Mouse (Mus musculus): ENCODE results near the gene Ahnak. TPM values are rescaled to one million over a fixed set of nuclear protein-coding genes. Genes with fewer than 3 reads are reported as not detected.

Gene Ahnak
- polyA plus RNA-seq, 1 experiment from 2014 or later: 31.0 TPM

- ATAC-seq (ENCODE audit: low read depth): no peak
- WGBS: 18% methylated on average over 2 of the region's 2 CpGs
- H3K4me2 ChIP-seq (ENCODE audit: low read depth, low read length): no peak overlapping the region
Measured at GRCm38 (mm10) chr19:9055153-9055552, 66.1 kb downstream of the Ahnak start.

GRCm38 (mm10) chr19:9055703-9056355, 66.7 kb downstream of the Ahnak start:
- no peaks in the 10 kb centered on the region for H3K36me3 ChIP-seq (ENCODE audit: control insufficient read depth, insufficient read depth, low read length)
- peaks cover 4% of the 10 kb centered on the region for H3K4me1 ChIP-seq (replicated peaks; ENCODE audit: control insufficient read depth, insufficient read depth, low read length)
- 70% methylated on average over 4 of the region's 4 CpGs for WGBS
- H3K27me3 ChIP-seq (ENCODE audit: control insufficient read depth, insufficient read depth, low read depth, low read length): no peaks in the 10 kb centered on the region
- H3K27ac ChIP-seq (ENCODE audit: low read length): no peak overlapping the region
- ATAC-seq (ENCODE audit: low read depth): no peak
- no peak overlapping the region for H3K4me3 ChIP-seq (ENCODE audit: low read length)
- H3K9me3 ChIP-seq (ENCODE audit: control insufficient read depth, low read length): no peaks in the 10 kb centered on the region
- no peak overlapping the region for H3K9ac ChIP-seq (ENCODE audit: low read length)
- no peak overlapping the region for H3K4me2 ChIP-seq (ENCODE audit: low read depth, low read length)

More at GRCm38 (mm10) chr19:9055153-9055552, 66.1 kb downstream of the Ahnak start:
- Histone ChIP-seq H3K27me3 (ENCODE audit: control insufficient read depth, insufficient read depth, low read depth, low read length) (no peaks in the 10 kb centered on the region), H3K36me3 (ENCODE audit: control insufficient read depth, insufficient read depth, low read length) (no peaks in the 10 kb centered on the region), H3K27ac (ENCODE audit: low read length) (no peak overlapping the region), H3K4me1 (replicated peaks; ENCODE audit: control insufficient read depth, insufficient read depth, low read length) (peaks cover 4% of the 10 kb centered on the region), H3K9me3 (ENCODE audit: control insufficient read depth, low read length) (no peaks in the 10 kb centered on the region), H3K9ac (ENCODE audit: low read length) (no peak overlapping the region), H3K4me3 (ENCODE audit: low read length) (no peak overlapping the region)

GRCm38 (mm10) chr19:9057679-9058078, 68.6 kb downstream of the Ahnak start:
- no peaks in the 10 kb centered on the region for H3K36me3 ChIP-seq (ENCODE audit: control insufficient read depth, insufficient read depth, low read length)
- peaks cover 4% of the 10 kb centered on the region for H3K4me1 ChIP-seq (replicated peaks; ENCODE audit: control insufficient read depth, insufficient read depth, low read length)
- H3K4me3 ChIP-seq (ENCODE audit: low read length): no peak overlapping the region
- H3K27me3 ChIP-seq (ENCODE audit: control insufficient read depth, insufficient read depth, low read depth, low read length): no peaks in the 10 kb centered on the region
- H3K9me3 ChIP-seq (ENCODE audit: control insufficient read depth, low read length): no peaks in the 10 kb centered on the region
- no peak overlapping the region for H3K27ac ChIP-seq (ENCODE audit: low read length)
- H3K9ac ChIP-seq (ENCODE audit: low read length): no peak overlapping the region
- ATAC-seq (ENCODE audit: low read depth): no peak
- H3K4me2 ChIP-seq (ENCODE audit: low read depth, low read length): no peak overlapping the region

- Histone ChIP-seq H3K27me3 (ENCODE audit: control insufficient read depth, insufficient read depth, low read depth, low read length) (no peaks in the 10 kb centered on the region), H3K27ac (ENCODE audit: low read length) (no peak overlapping the region), H3K9me3 (ENCODE audit: control insufficient read depth, low read length) (no peaks in the 10 kb centered on the region), H3K36me3 (ENCODE audit: control insufficient read depth, insufficient read depth, low read length) (no peaks in the 10 kb centered on the region), H3K4me1 (replicated peaks; ENCODE audit: control insufficient read depth, insufficient read depth, low read length) (peaks cover under 1% of the 10 kb centered on the region), H3K4me3 (ENCODE audit: low read length) (no peak overlapping the region), H3K9ac (ENCODE audit: low read length) (no peak overlapping the region), H3K4me2 (ENCODE audit: low read depth, low read length) (no peak overlapping the region)
- no peak for ATAC-seq (ENCODE audit: low read depth)
- WGBS: 67% methylated on average over 1 of the region's 1 CpGs
Measured at GRCm38 (mm10) chr19:9058331-9058884, 69.3 kb downstream of the Ahnak start.

GRCm38 (mm10) chr19:9058944-9059343, 69.9 kb downstream of the Ahnak start:
- no peak for ATAC-seq (ENCODE audit: low read depth)
- no peak overlapping the region for H3K4me3 ChIP-seq (ENCODE audit: low read length)
- no peak overlapping the region for H3K27ac ChIP-seq (ENCODE audit: low read length)
- no peaks in the 10 kb centered on the region for H3K9me3 ChIP-seq (ENCODE audit: control insufficient read depth, low read length)
- no peaks in the 10 kb centered on the region for H3K27me3 ChIP-seq (ENCODE audit: control insufficient read depth, insufficient read depth, low read depth, low read length)
- no peak overlapping the region for H3K9ac ChIP-seq (ENCODE audit: low read length)
- WGBS: 72% methylated on average over 4 of the region's 4 CpGs
- H3K4me1 ChIP-seq (replicated peaks; ENCODE audit: control insufficient read depth, insufficient read depth, low read length): no peaks in the 10 kb centered on the region
- no peaks in the 10 kb centered on the region for H3K36me3 ChIP-seq (ENCODE audit: control insufficient read depth, insufficient read depth, low read length)
- no peak overlapping the region for H3K4me2 ChIP-seq (ENCODE audit: low read depth, low read length)

GRCm38 (mm10) chr19:9059391-9059790, 70.3 kb downstream of the Ahnak start:
- H3K9me3 ChIP-seq (ENCODE audit: control insufficient read depth, low read length): no peaks in the 10 kb centered on the region
- ATAC-seq (ENCODE audit: low read depth): no peak
- no peak overlapping the region for H3K4me3 ChIP-seq (ENCODE audit: low read length)
- no peaks in the 10 kb centered on the region for H3K36me3 ChIP-seq (ENCODE audit: control insufficient read depth, insufficient read depth, low read length)
- no peaks in the 10 kb centered on the region for H3K4me1 ChIP-seq (replicated peaks; ENCODE audit: control insufficient read depth, insufficient read depth, low read length)
- no peak overlapping the region for H3K27ac ChIP-seq (ENCODE audit: low read length)
- H3K9ac ChIP-seq (ENCODE audit: low read length): no peak overlapping the region
- H3K4me2 ChIP-seq (ENCODE audit: low read depth, low read length): no peak overlapping the region
- 69% methylated on average over 7 of the region's 7 CpGs for WGBS
- no peaks in the 10 kb centered on the region for H3K27me3 ChIP-seq (ENCODE audit: control insufficient read depth, insufficient read depth, low read depth, low read length)

GRCm38 (mm10) chr19:9060103-9060502, 71.0 kb downstream of the Ahnak start:
- H3K9me3 ChIP-seq (ENCODE audit: control insufficient read depth, low read length): no peaks in the 10 kb centered on the region
- H3K36me3 ChIP-seq (ENCODE audit: control insufficient read depth, insufficient read depth, low read length): no peaks in the 10 kb centered on the region
- H3K4me3 ChIP-seq (ENCODE audit: low read length): no peak overlapping the region
- H3K27ac ChIP-seq (ENCODE audit: low read length): no peak overlapping the region
- WGBS: 54% methylated on average over 4 of the region's 4 CpGs
- no peak overlapping the region for H3K4me2 ChIP-seq (ENCODE audit: low read depth, low read length)
- no peak for ATAC-seq (ENCODE audit: low read depth)
- no peaks in the 10 kb centered on the region for H3K4me1 ChIP-seq (replicated peaks; ENCODE audit: control insufficient read depth, insufficient read depth, low read length)
- H3K27me3 ChIP-seq (ENCODE audit: control insufficient read depth, insufficient read depth, low read depth, low read length): no peaks in the 10 kb centered on the region
- no peak overlapping the region for H3K9ac ChIP-seq (ENCODE audit: low read length)

GRCm38 (mm10) chr19:9061221-9061893, 72.3 kb downstream of the Ahnak start:
- Histone ChIP-seq H3K9me3 (ENCODE audit: control insufficient read depth, low read length) (no peaks in the 10 kb centered on the region), H3K4me3 (ENCODE audit: low read length) (no peak overlapping the region), H3K27me3 (ENCODE audit: control insufficient read depth, insufficient read depth, low read depth, low read length) (no peaks in the 10 kb centered on the region), H3K27ac (ENCODE audit: low read length) (no peak overlapping the region), H3K36me3 (ENCODE audit: control insufficient read depth, insufficient read depth, low read length) (no peaks in the 10 kb centered on the region), H3K4me1 (replicated peaks; ENCODE audit: control insufficient read depth, insufficient read depth, low read length) (peaks cover 9% of the 10 kb centered on the region), H3K9ac (ENCODE audit: low read length) (no peak overlapping the region), H3K4me2 (ENCODE audit: low read depth, low read length) (no peak overlapping the region)
- no peak for ATAC-seq (ENCODE audit: low read depth)
- 84% methylated on average over 8 of the region's 8 CpGs for WGBS

- no peak for ATAC-seq (ENCODE audit: low read depth)
- 86% methylated on average over 2 of the region's 2 CpGs for WGBS
- no peak overlapping the region for H3K27ac ChIP-seq (ENCODE audit: low read length)
- H3K9me3 ChIP-seq (ENCODE audit: control insufficient read depth, low read length): no peaks in the 10 kb centered on the region
- H3K27me3 ChIP-seq (ENCODE audit: control insufficient read depth, insufficient read depth, low read depth, low read length): no peaks in the 10 kb centered on the region
- no peaks in the 10 kb centered on the region for H3K36me3 ChIP-seq (ENCODE audit: control insufficient read depth, insufficient read depth, low read length)
- peaks cover 10% of the 10 kb centered on the region for H3K4me1 ChIP-seq (replicated peaks; ENCODE audit: control insufficient read depth, insufficient read depth, low read length)
- H3K4me3 ChIP-seq (ENCODE audit: low read length): no peak overlapping the region
- H3K9ac ChIP-seq (ENCODE audit: low read length): no peak overlapping the region
- no peak overlapping the region for H3K4me2 ChIP-seq (ENCODE audit: low read depth, low read length)
Measured at GRCm38 (mm10) chr19:9062822-9063221, 73.7 kb downstream of the Ahnak start.

All from lung, embryonic 16.5 days (tissue).